Mouse (Mus musculus): ENCODE measurements around the gene Plce1. TPM values are rescaled to one million over a fixed set of nuclear protein-coding genes. Genes with fewer than 3 reads are reported as not detected.

Plce1 gene
- polyA plus RNA-seq, 1 experiment from 2014 or later: 5.3 TPM

DNA sequence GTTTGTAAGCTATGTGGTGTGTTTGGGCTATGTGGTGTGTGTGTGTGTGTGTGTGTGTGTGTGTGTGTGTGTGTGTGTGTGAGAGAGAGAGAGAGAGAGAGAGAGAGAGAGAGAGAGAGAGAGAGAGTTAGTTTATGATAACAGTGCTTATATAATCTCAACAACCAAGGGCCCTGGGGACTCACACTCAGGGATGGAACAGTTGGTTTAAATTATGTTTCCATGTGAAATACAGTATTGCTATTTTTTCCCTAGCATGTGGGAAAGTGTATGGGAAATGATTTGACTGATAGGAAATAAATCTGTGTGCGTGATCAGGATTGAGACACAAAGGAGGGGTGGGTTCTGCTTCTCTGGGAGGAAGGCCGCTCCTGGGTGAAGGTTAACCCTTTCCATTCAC, 212.4 kb downstream of the Plce1 start:
- H3K9ac ChIP-seq: no peak overlapping the region
- H3K27me3 ChIP-seq: no peaks in the 10 kb centered on the region
- no peaks in the 10 kb centered on the region for H3K36me3 ChIP-seq
- no peak overlapping the region for H3K4me2 ChIP-seq (replicated peaks)
- no peak overlapping the region for H3K4me3 ChIP-seq (replicated peaks)
- no peak overlapping the region for H3K27ac ChIP-seq (replicated peaks)
- no peak for ATAC-seq (ENCODE audit: insufficient number of reproducible peaks, low FRiP score, low TSS enrichment, low read depth)
- no peaks in the 10 kb centered on the region for H3K4me1 ChIP-seq
- WGBS: 24% methylated on average over 2 of the region's 2 CpGs
- H3K9me3 ChIP-seq (replicated peaks): no peaks in the 10 kb centered on the region

DNA sequence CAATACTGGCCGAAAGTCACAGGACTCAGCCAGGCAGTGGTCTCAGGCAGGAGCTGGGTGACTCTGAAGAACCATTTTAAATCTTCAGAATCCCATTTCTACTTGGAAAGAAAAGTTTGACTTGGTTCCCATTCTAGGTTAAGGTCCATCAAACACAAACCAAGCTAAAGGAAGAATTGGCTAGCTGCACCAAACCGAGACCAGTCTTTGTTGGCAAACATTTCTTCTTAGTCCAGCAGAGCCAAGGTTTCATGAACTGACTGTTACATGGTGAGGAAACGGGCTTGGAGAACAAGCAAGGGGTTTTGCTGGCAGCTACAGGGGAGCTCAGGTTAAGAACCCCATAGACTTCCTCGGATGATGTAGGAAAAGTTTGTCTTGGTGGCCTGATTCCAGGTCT, 212.9 kb downstream of the Plce1 start:
- 72% methylated on average over 4 of the region's 4 CpGs for WGBS
- Histone ChIP-seq H3K9ac (no peak overlapping the region), H3K27me3 (no peaks in the 10 kb centered on the region), H3K9me3 (replicated peaks) (no peaks in the 10 kb centered on the region), H3K4me2 (replicated peaks) (no peak overlapping the region), H3K4me1 (no peaks in the 10 kb centered on the region), H3K27ac (replicated peaks) (no peak overlapping the region), H3K36me3 (no peaks in the 10 kb centered on the region), H3K4me3 (replicated peaks) (no peak overlapping the region)
- no peak for ATAC-seq (ENCODE audit: insufficient number of reproducible peaks, low FRiP score, low TSS enrichment, low read depth)

DNA sequence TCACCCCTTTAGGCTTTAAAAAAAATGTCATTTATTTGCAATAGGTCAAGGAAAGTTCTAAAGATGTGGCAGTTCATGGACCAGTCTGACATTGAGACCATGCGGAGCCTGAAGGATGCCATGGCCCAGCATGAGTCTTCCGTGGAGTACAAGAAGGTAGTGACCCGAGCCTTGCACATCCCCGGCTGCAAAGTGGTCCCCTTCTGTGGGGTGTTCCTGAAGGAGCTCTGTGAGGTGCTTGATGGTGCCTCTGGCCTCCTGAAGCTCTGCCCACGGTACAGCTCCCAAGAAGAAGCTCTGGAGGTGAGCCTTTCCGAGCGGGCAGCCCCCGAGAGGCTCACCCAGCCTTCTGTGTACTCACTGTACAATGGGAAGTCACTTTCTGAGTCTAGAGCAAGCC, 220.9 kb downstream of the Plce1 start:
- no peaks in the 10 kb centered on the region for H3K4me1 ChIP-seq
- no peak overlapping the region for H3K4me2 ChIP-seq (replicated peaks)
- H3K4me3 ChIP-seq (replicated peaks): no peak overlapping the region
- H3K36me3 ChIP-seq: no peaks in the 10 kb centered on the region
- no peaks in the 10 kb centered on the region for H3K9me3 ChIP-seq (replicated peaks)
- H3K9ac ChIP-seq: no peak overlapping the region
- ATAC-seq (ENCODE audit: insufficient number of reproducible peaks, low FRiP score, low TSS enrichment, low read depth): no peak
- H3K27ac ChIP-seq (replicated peaks): no peak overlapping the region
- H3K27me3 ChIP-seq: no peaks in the 10 kb centered on the region
- 90% methylated on average over 8 of the region's 8 CpGs for WGBS

DNA sequence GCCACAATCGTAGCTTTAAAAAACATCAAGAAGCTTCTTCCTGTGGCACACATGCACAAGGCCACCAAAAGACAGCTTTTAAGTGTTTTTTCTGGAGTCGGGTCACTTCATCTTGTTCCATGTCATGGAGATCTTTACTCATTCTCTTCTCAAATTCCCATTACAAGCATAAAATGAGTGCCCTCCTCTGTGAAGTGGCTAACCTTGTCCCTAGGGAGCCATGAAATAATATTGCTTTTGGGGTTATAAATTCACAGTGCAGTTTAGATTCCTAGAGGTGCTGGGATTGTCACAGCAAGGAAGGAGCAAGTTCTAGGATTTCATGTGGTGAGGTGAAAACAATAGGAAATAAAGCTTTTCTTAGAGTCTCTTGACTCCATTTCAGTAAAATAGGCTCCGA, 223.8 kb downstream of the Plce1 start:
- H3K27me3 ChIP-seq: no peaks in the 10 kb centered on the region
- H3K9me3 ChIP-seq (replicated peaks): no peaks in the 10 kb centered on the region
- WGBS: 73% methylated on average over 3 of the region's 3 CpGs
- no peak overlapping the region for H3K4me3 ChIP-seq (replicated peaks)
- no peaks in the 10 kb centered on the region for H3K4me1 ChIP-seq
- no peak overlapping the region for H3K9ac ChIP-seq
- H3K36me3 ChIP-seq: no peaks in the 10 kb centered on the region
- H3K4me2 ChIP-seq (replicated peaks): no peak overlapping the region
- ATAC-seq (ENCODE audit: insufficient number of reproducible peaks, low FRiP score, low TSS enrichment, low read depth): no peak
- no peak overlapping the region for H3K27ac ChIP-seq (replicated peaks)

DNA sequence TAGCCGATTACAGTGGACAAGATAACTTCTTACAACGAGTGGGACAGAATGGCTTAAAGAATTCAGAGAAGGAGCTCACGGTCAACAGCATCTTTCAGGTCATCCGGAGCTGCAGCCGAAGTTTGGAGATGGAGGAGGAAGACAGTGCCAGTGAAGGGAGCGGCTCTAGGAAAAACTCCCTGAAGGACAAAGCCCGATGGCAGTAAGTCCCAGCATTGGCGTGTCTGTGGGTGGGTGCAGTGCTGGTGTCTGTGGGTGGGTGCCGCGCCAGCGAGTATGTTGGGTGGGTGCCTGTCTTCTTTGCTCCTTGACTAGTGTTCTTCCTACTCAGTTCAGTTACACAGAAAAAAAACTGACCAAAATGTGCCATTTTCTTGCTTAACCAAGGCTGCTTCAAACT, 224.3 kb downstream of the Plce1 start:
- Histone ChIP-seq H3K4me3 (replicated peaks) (no peak overlapping the region), H3K27ac (replicated peaks) (no peak overlapping the region), H3K27me3 (no peaks in the 10 kb centered on the region), H3K9me3 (replicated peaks) (no peaks in the 10 kb centered on the region), H3K4me2 (replicated peaks) (no peak overlapping the region), H3K36me3 (no peaks in the 10 kb centered on the region), H3K9ac (no peak overlapping the region), H3K4me1 (no peaks in the 10 kb centered on the region)
- ATAC-seq (ENCODE audit: insufficient number of reproducible peaks, low FRiP score, low TSS enrichment, low read depth): no peak
- 90% methylated on average over 11 of the region's 11 CpGs for WGBS

- no peaks in the 10 kb centered on the region for H3K36me3 ChIP-seq
- ATAC-seq (ENCODE audit: insufficient number of reproducible peaks, low FRiP score, low TSS enrichment, low read depth): peak; percentile 43; the same call in 1 of the 2 replicates
- H3K27me3 ChIP-seq: no peaks in the 10 kb centered on the region
- H3K4me3 ChIP-seq (replicated peaks): no peak overlapping the region
- H3K4me2 ChIP-seq (replicated peaks): no peak overlapping the region
- no peak overlapping the region for H3K27ac ChIP-seq (replicated peaks)
- no peaks in the 10 kb centered on the region for H3K9me3 ChIP-seq (replicated peaks)
- H3K9ac ChIP-seq: no peak overlapping the region
- H3K4me1 ChIP-seq: no peaks in the 10 kb centered on the region
- WGBS: 89% methylated on average over 6 of the region's 6 CpGs
Observed at GRCm38 (mm10) chr19:38706449-38706848, 225.5 kb downstream of the Plce1 start.

GRCm38 (mm10) chr19:38709376-38709775, 228.5 kb downstream of the Plce1 start:
- no peak overlapping the region for H3K4me2 ChIP-seq (replicated peaks)
- H3K9me3 ChIP-seq (replicated peaks): no peaks in the 10 kb centered on the region
- H3K9ac ChIP-seq: no peak overlapping the region
- no peak overlapping the region for H3K27ac ChIP-seq (replicated peaks)
- H3K36me3 ChIP-seq: no peaks in the 10 kb centered on the region
- ATAC-seq (ENCODE audit: insufficient number of reproducible peaks, low FRiP score, low TSS enrichment, low read depth): no peak
- no peak overlapping the region for H3K4me3 ChIP-seq (replicated peaks)
- WGBS: 79% methylated on average over 2 of the region's 2 CpGs
- H3K27me3 ChIP-seq: no peaks in the 10 kb centered on the region
- no peaks in the 10 kb centered on the region for H3K4me1 ChIP-seq

DNA sequence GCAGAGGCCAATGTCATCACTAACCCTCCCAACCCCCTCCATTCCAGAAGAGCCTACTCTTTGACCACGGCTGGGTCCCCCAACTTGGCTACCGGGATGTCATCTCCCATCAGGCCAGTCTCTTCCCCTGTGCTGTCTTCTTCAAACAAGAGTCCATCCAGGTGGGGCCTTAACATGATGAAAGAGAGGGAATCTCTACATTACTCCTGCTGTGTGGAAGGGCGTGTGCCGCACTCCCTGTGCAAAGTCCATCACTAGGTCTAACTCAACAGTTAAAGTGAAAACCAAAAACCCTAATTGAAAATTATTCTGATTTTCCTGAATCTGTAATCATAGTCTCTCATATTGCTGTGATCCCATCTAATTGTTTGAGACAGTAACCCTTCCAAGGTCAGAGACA, 240.9 kb downstream of the Plce1 start:
- Histone ChIP-seq H3K9me3 (replicated peaks) (no peaks in the 10 kb centered on the region), H3K4me2 (replicated peaks) (no peak overlapping the region), H3K4me1 (no peaks in the 10 kb centered on the region), H3K9ac (no peak overlapping the region), H3K27me3 (no peaks in the 10 kb centered on the region), H3K4me3 (replicated peaks) (no peak overlapping the region), H3K36me3 (no peaks in the 10 kb centered on the region), H3K27ac (replicated peaks) (no peak overlapping the region)
- WGBS: 95% methylated on average over 4 of the region's 4 CpGs
- no peak for ATAC-seq (ENCODE audit: insufficient number of reproducible peaks, low FRiP score, low TSS enrichment, low read depth)

DNA sequence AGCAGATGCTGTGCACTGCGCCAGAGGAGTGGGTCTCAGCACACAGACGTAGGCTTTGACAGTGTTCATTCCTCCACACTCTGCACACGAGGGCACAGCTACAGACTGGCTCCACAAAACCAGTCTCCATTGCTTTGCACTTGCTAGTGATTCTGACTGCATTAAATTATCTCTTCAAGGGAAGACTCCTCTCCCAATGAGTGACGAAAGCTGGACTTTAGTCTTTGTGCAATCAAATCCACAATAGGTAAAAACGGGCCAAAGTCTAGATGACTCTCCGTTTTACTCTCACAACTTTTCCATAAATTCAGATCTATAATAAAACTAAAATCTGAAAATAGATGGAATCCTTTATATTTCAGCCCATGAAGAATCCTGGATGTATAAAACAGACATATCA, 242.1 kb downstream of the Plce1 start:
- WGBS: 82% methylated on average over 6 of the region's 6 CpGs
- Histone ChIP-seq H3K4me3 (replicated peaks) (no peak overlapping the region), H3K9ac (no peak overlapping the region), H3K4me2 (replicated peaks) (no peak overlapping the region), H3K27me3 (no peaks in the 10 kb centered on the region), H3K36me3 (no peaks in the 10 kb centered on the region), H3K4me1 (no peaks in the 10 kb centered on the region), H3K27ac (replicated peaks) (no peak overlapping the region), H3K9me3 (replicated peaks) (no peaks in the 10 kb centered on the region)
- no peak for ATAC-seq (ENCODE audit: insufficient number of reproducible peaks, low FRiP score, low TSS enrichment, low read depth)

- H3K27ac ChIP-seq (replicated peaks): no peak overlapping the region
- no peaks in the 10 kb centered on the region for H3K4me1 ChIP-seq
- H3K36me3 ChIP-seq: no peaks in the 10 kb centered on the region
- no peaks in the 10 kb centered on the region for H3K27me3 ChIP-seq
- no peak overlapping the region for H3K4me3 ChIP-seq (replicated peaks)
- no peak overlapping the region for H3K4me2 ChIP-seq (replicated peaks)
- ATAC-seq (ENCODE audit: insufficient number of reproducible peaks, low FRiP score, low TSS enrichment, low read depth): no peak
- no peaks in the 10 kb centered on the region for H3K9me3 ChIP-seq (replicated peaks)
- H3K9ac ChIP-seq: no peak overlapping the region
- 48% methylated on average over 5 of the region's 5 CpGs for WGBS
Observed at GRCm38 (mm10) chr19:38723969-38724368, 243.1 kb downstream of the Plce1 start.

DNA sequence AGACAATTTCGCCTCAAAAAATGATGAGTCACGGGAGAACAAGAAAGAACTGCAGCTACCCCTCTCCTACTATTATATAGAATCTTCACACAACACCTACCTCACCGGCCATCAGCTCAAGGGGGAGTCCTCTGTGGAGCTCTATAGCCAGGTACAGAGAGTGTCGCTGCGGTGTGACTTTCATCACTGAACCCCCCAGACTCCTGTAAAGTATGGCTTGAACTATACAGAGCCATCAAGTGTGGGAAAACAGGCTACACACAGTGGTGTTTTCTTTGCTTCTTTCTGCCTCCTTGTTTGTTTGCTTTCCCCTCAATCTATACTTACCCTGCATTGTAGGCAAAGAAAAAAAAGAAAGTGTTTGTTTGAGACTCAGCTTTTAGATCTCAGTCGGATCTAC, 247.9 kb downstream of the Plce1 start:
- H3K9ac ChIP-seq: no peak overlapping the region
- WGBS: 66% methylated on average over 6 of the region's 6 CpGs
- no peak for ATAC-seq (ENCODE audit: insufficient number of reproducible peaks, low FRiP score, low TSS enrichment, low read depth)

GRCm38 (mm10) chr19:38729264-38729663, 248.4 kb downstream of the Plce1 start:
- Histone ChIP-seq H3K9me3 (replicated peaks) (no peaks in the 10 kb centered on the region), H3K4me2 (replicated peaks) (no peak overlapping the region), H3K4me1 (no peaks in the 10 kb centered on the region), H3K36me3 (no peaks in the 10 kb centered on the region), H3K27me3 (no peaks in the 10 kb centered on the region), H3K4me3 (replicated peaks) (no peak overlapping the region), H3K27ac (replicated peaks) (no peak overlapping the region), H3K9ac (no peak overlapping the region)
- WGBS: 31% methylated on average over 3 of the region's 3 CpGs
- ATAC-seq (ENCODE audit: insufficient number of reproducible peaks, low FRiP score, low TSS enrichment, low read depth): no peak

More for the DNA sequence above, 247.9 kb downstream of the Plce1 start:
- Histone ChIP-seq H3K27me3 (no peaks in the 10 kb centered on the region), H3K27ac (replicated peaks) (no peak overlapping the region), H3K4me1 (no peaks in the 10 kb centered on the region), H3K9me3 (replicated peaks) (no peaks in the 10 kb centered on the region), H3K36me3 (no peaks in the 10 kb centered on the region), H3K4me2 (replicated peaks) (no peak overlapping the region), H3K4me3 (replicated peaks) (no peak overlapping the region)
